Mouse (Mus musculus) hindbrain, embryonic 11.5 days (tissue): ENCODE data around the gene Wfdc11. TPM values are rescaled to one million over a fixed set of nuclear protein-coding genes. Genes with fewer than 3 reads are reported as not detected.

Experiments used
- ATAC-seq: fragments of 200-750 bp; cut with Nextera tagmentation; 2 replicates; pipeline ENCODE4 v1.8.0; 2017; ENCODE audit warnings: mild to moderate bottlenecking, moderate TSS enrichment, moderate library complexity; ENCODE audit not compliant: low FRiP score
- DNase-seq: peaks from one replicate; pipeline ENCODE4 v3.0.0-alpha.2; 2015; ENCODE audit warnings: low spot score
- H3K27ac ChIP-seq: fragments of 300-500 bp; sonication (generic); 2 replicates; pipeline ENCODE4 v1.5.1; 2014; ENCODE audit warnings: mild to moderate bottlenecking, low read depth, low read length
- H3K27me3 ChIP-seq: fragments of 300-500 bp; sonication (generic); 2 replicates; pipeline ENCODE4 v1.6.1; 2014; ENCODE audit warnings: mild to moderate bottlenecking, low read length, moderate library complexity, mixed read lengths; ENCODE audit not compliant: control insufficient read depth, insufficient read depth
- H3K36me3 ChIP-seq: fragments of 300-500 bp; sonication (generic); 2 replicates; pipeline ENCODE4 v1.6.1; 2014; ENCODE audit warnings: mild to moderate bottlenecking, low read length, moderate library complexity, mixed read lengths; ENCODE audit not compliant: control insufficient read depth, insufficient read depth
- H3K4me1 ChIP-seq: fragments of 300-500 bp; sonication (generic); replicated peaks from 2 replicates; pipeline ENCODE4 v1.6.1; 2014; ENCODE audit warnings: low read length, mixed read lengths; ENCODE audit not compliant: control insufficient read depth, insufficient read depth
- H3K4me2 ChIP-seq: fragments of 300-500 bp; sonication (generic); replicated peaks from 2 replicates; pipeline ENCODE4 v1.6.1; 2014; ENCODE audit warnings: mild to moderate bottlenecking, low read depth, low read length
- H3K4me3 ChIP-seq: fragments of 300-500 bp; sonication (generic); 2 replicates; pipeline ENCODE4 v1.5.1; 2014; ENCODE audit warnings: low read depth, low read length
- H3K9ac ChIP-seq: fragments of 300-500 bp; sonication (generic); 2 replicates; pipeline ENCODE4 v1.6.1; 2014; ENCODE audit warnings: low read depth, low read length
- H3K9me3 ChIP-seq: fragments of 300-500 bp; sonication (generic); 2 replicates; pipeline ENCODE4 v1.6.1; 2016; ENCODE audit warnings: low read length; ENCODE audit not compliant: control insufficient read depth
- WGBS: fragments of 180-500 bp; shearing (Covaris S2); extraction: QIAGEN DNeasy Blood & Tissue Kit; methylation state at CpG from one replicate; pipeline ENCODE4 v1.1.7; 2014; 5-methylcytosine and 5-hydroxymethylcytosine counted together
- polyA plus RNA-seq: library from polyadenylated mRNA; unstranded; fragments of >200 nt; fragmentation: Nextera tagmentation; extraction: Ambion mirVana; gene quantifications from 2 replicates; pipeline ENCODE4 v1.2.1, GENCODE M21; 2014

Wfdc11 gene
- polyA plus RNA-seq, 1 experiment from 2014 or later, result not detected

- Histone ChIP-seq H3K9ac (no peak within 1 kb of the TSS), H3K4me3 (no peak within 1 kb of the TSS), H3K9me3 (no peaks in the 10 kb centered on the region), H3K36me3 (no peaks in the 10 kb centered on the region), H3K27me3 (no peaks in the 10 kb centered on the region), H3K27ac (no peak within 1 kb of the TSS), H3K4me1 (no peaks in the 10 kb centered on the region), H3K4me2 (no peak within 1 kb of the TSS)
- WGBS, result 76% methylated on average over 4 of the region's 4 CpGs
- DNase-seq (no peak), ATAC-seq (no peak)
Observed at GRCm38 (mm10) chr2:164698201-164698600, 24.3 kb upstream of the Wfdc11 start, which contains the start of gene Spint4. TSS of gene Spint4 (plus strand) at chr2:164698501.

DNA sequence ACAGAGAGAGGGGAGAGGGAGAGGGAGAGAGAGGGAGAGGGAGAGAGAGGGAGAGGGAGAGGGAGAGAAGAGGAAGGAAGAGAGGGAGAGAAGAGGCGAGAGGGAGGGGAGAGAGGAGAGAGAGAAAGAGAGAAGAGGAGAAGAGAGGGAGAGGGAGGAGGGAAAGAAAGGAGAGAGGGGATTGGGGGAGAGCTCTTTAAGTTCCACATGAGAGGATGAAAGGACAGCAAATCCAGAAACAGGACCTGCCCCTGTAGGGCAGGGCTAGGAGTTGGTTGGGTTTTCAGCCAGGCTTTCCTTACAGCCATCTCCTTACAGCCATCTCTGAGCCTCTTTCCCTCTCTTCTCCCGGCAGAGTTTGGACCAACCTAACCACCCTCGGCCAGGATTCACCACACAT lies 10.9 kb upstream of the Wfdc11 start, which contains the start of gene Wfdc13:
Wfdc13 (plus strand) TSS at position 301 of the 400 bp plus-strand sequence.
- Histone ChIP-seq H3K4me1 (no peaks in the 10 kb centered on the region), H3K36me3 (no peaks in the 10 kb centered on the region), H3K27ac (no peak within 1 kb of the TSS), H3K4me3 (no peak within 1 kb of the TSS), H3K4me2 (no peak within 1 kb of the TSS), H3K27me3 (no peaks in the 10 kb centered on the region), H3K9me3 (no peaks in the 10 kb centered on the region), H3K9ac (no peak within 1 kb of the TSS)
- WGBS, result 76% methylated on average over 3 of the region's 3 CpGs
- DNase-seq, result no peak
- no peak for ATAC-seq

DNA sequence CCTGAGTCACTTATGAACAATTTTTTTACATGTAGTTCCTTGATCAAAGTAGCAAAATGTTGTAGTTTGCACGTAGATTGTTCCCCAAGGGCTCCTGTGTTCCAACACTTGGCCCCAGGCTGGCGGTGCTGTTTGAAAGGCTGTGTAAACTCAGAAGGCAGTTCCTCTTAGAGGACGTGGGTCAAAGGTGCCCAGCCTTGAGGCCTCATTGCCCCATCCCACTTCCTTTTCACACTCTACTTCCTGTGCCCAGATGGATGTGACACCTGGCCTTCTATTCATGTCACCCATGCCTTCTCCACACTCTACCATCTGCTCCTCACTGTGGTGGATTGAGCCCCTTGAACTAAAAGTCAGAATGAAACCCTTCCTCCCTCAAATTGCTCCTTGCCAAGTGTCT lies 6.0 kb upstream of the Wfdc11 start:
- H3K36me3 ChIP-seq, result no peaks in the 10 kb centered on the region
- WGBS, result 53% methylated on average over 3 of the region's 3 CpGs
- H3K9ac ChIP-seq, result no peak overlapping the region
- no peak for ATAC-seq
- H3K27ac ChIP-seq, result no peak overlapping the region
- H3K4me3 ChIP-seq, result no peak overlapping the region
- no peaks in the 10 kb centered on the region for H3K27me3 ChIP-seq
- no peaks in the 10 kb centered on the region for H3K9me3 ChIP-seq
- no peaks in the 10 kb centered on the region for H3K4me1 ChIP-seq
- DNase-seq, result peak; percentile 11
- no peak overlapping the region for H3K4me2 ChIP-seq

- no peak overlapping the region for H3K27ac ChIP-seq
- peak; percentile 90 for DNase-seq
- H3K27me3 ChIP-seq, result no peaks in the 10 kb centered on the region
- no peak overlapping the region for H3K9ac ChIP-seq
- WGBS, result 23% methylated on average over 19 of the region's 19 CpGs
- H3K9me3 ChIP-seq, result no peaks in the 10 kb centered on the region
- ATAC-seq, result peak; percentile 70
- H3K36me3 ChIP-seq, result no peaks in the 10 kb centered on the region
- no peaks in the 10 kb centered on the region for H3K4me1 ChIP-seq
- no peak overlapping the region for H3K4me3 ChIP-seq
- H3K4me2 ChIP-seq, result peak overlapping the region; percentile 22; the same call in 1 of the 2 replicates
Observed at GRCm38 (mm10) chr2:164678848-164679625, 5.2 kb upstream of the Wfdc11 start.

- Histone ChIP-seq H3K4me1 (no peaks in the 10 kb centered on the region), H3K4me2 (no peak overlapping the region), H3K27ac (no peak overlapping the region), H3K9me3 (no peaks in the 10 kb centered on the region), H3K36me3 (no peaks in the 10 kb centered on the region), H3K9ac (no peak overlapping the region), H3K27me3 (no peaks in the 10 kb centered on the region), H3K4me3 (no peak overlapping the region)
- WGBS, result 86% methylated on average over 16 of the region's 16 CpGs
- no peak for ATAC-seq
- no peak for DNase-seq
Observed at GRCm38 (mm10) chr2:164676916-164677685, 3.2 kb upstream of the Wfdc11 start.

DNA sequence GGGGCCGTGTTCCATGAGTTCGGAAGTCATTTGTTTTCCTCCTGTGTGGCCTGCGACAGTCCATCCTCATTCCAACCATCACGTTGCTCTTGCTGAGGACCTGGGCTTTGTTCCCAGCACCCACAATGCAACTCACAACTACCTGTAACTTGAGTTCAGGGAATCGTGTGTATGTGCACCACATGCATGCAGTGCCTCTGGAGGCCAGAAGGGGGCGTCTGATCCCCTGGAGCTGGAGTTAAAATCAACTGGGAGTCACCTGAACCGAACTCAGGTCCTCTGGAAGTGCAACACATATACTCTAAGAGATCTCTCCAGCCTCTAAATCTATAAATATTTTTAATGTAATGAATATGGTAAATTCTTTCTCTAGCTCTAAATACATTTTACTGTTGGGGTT lies 2.2 kb upstream of the Wfdc11 start:
- Histone ChIP-seq H3K9ac (no peak overlapping the region), H3K4me3 (no peak overlapping the region), H3K27ac (no peak overlapping the region), H3K4me1 (no peaks in the 10 kb centered on the region), H3K27me3 (no peaks in the 10 kb centered on the region), H3K36me3 (no peaks in the 10 kb centered on the region), H3K9me3 (no peaks in the 10 kb centered on the region), H3K4me2 (no peak overlapping the region)
- no peak for DNase-seq
- WGBS, result 82% methylated on average over 7 of the region's 7 CpGs
- no peak for ATAC-seq

- H3K4me2 ChIP-seq, result no peak overlapping the region
- no peak for ATAC-seq
- no peaks in the 10 kb centered on the region for H3K9me3 ChIP-seq
- no peaks in the 10 kb centered on the region for H3K36me3 ChIP-seq
- H3K4me3 ChIP-seq, result no peak overlapping the region
- no peaks in the 10 kb centered on the region for H3K27me3 ChIP-seq
- no peak for DNase-seq
- no peak overlapping the region for H3K9ac ChIP-seq
- H3K27ac ChIP-seq, result no peak overlapping the region
- WGBS, result 38% methylated on average over 1 of the region's 1 CpGs
- H3K4me1 ChIP-seq, result no peaks in the 10 kb centered on the region
Observed at GRCm38 (mm10) chr2:164670938-164671337, 2.9 kb downstream of the Wfdc11 start.

GRCm38 (mm10) chr2:164670261-164670660 lies 3.6 kb downstream of the Wfdc11 start:
- DNase-seq (no peak), ATAC-seq (no peak)
- Histone ChIP-seq H3K4me2 (no peak overlapping the region), H3K9ac (no peak overlapping the region), H3K27ac (no peak overlapping the region), H3K4me3 (no peak overlapping the region), H3K4me1 (no peaks in the 10 kb centered on the region), H3K36me3 (no peaks in the 10 kb centered on the region), H3K9me3 (no peaks in the 10 kb centered on the region), H3K27me3 (no peaks in the 10 kb centered on the region)
- WGBS, result 86% methylated on average over 5 of the region's 5 CpGs
